Mouse (Mus musculus) erythroblast, embryonic 14.5 days (primary cell): Measurements from ENCODE around the gene Vwa3b. TPM values are rescaled to one million over a fixed set of nuclear protein-coding genes. Genes with fewer than 3 reads are reported as not detected.

Experiments
- H3K27me3 ChIP-seq: 2 replicates; pipeline ENCODE4 v1.6.1; 2012; ENCODE audit warnings: inconsistent platforms; ENCODE audit not compliant: control insufficient read depth
- H3K36me3 ChIP-seq: 2 replicates; pipeline ENCODE4 v1.6.1; 2012; ENCODE audit warnings: mild to moderate bottlenecking, inconsistent platforms; ENCODE audit not compliant: control insufficient read depth
- H3K4me1 ChIP-seq: 2 replicates; pipeline ENCODE4 v1.6.1; 2012; ENCODE audit warnings: inconsistent platforms; ENCODE audit not compliant: control insufficient read depth
- H3K4me3 ChIP-seq: replicated peaks from 2 replicates; pipeline ENCODE3; 2012; ENCODE audit warnings: moderate library complexity, mild to moderate bottlenecking, inconsistent platforms
- H3K9me3 ChIP-seq: 2 replicates; pipeline ENCODE4 v1.6.1; 2012; ENCODE audit warnings: low read length, inconsistent platforms, mixed read lengths; ENCODE audit not compliant: control insufficient read depth
- GATA1 ChIP-seq: IDR thresholded peaks from 2 replicates; pipeline ENCODE4 v1.6.1; 2012; ENCODE audit warnings: low read length, inconsistent platforms, mixed read lengths
- TAL1 ChIP-seq: IDR thresholded peaks from 3 replicates; pipeline ENCODE4 v1.6.1; 2012; ENCODE audit warnings: low read length, inconsistent platforms, mixed read lengths
- polyA plus RNA-seq: library from polyadenylated mRNA; stranded (reverse); fragments of >175 nt; gene quantifications from 2 replicates; pipeline ENCODE4 v1.2.3, GENCODE M21; 2012

Gene Vwa3b
- polyA plus RNA-seq, 1 experiment = not detected

GRCm38 (mm10) chr1:36988161-36988560, 38.2 kb upstream of the Vwa3b start:
- TF ChIP-seq GATA1 = no peak
- no peak for TF ChIP-seq TAL1
- H3K4me1 ChIP-seq = no peaks in the 10 kb centered on the region
- peaks cover 14% of the 10 kb centered on the region for H3K27me3 ChIP-seq
- no peaks in the 10 kb centered on the region for H3K36me3 ChIP-seq
- no peaks in the 10 kb centered on the region for H3K9me3 ChIP-seq
- no peak overlapping the region for H3K4me3 ChIP-seq

DNA sequence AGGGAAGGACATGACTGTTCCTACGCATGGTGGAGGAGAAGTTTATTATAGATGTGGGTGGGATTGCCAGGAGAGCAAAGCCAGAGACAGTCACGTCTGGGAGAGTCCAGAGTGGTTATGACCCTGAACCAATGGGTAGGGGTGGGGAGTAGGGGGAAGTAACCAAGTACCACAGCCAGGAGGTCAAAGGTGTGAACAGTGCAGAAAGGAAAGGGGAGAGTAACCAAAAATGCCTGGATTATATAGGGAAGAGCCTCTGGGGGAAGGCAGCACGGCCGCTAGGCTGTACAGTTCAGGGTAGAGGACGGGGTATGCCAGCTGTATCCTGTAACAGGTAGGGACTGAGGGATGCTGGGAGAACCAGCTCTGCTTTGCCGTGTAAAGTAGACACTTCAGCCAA, 37.8 kb upstream of the Vwa3b start:
- Histone ChIP-seq H3K9me3 (no peaks in the 10 kb centered on the region), H3K36me3 (no peaks in the 10 kb centered on the region), H3K4me1 (no peaks in the 10 kb centered on the region), H3K27me3 (peaks cover 14% of the 10 kb centered on the region), H3K4me3 (no peak overlapping the region)
- TF ChIP-seq TAL1 = no peak
- no peak for TF ChIP-seq GATA1

- no peaks in the 10 kb centered on the region for H3K36me3 ChIP-seq
- H3K4me1 ChIP-seq = no peaks in the 10 kb centered on the region
- no peaks in the 10 kb centered on the region for H3K9me3 ChIP-seq
- H3K4me3 ChIP-seq = no peak overlapping the region
- H3K27me3 ChIP-seq = no peaks in the 10 kb centered on the region
- TF ChIP-seq TAL1 (no peak), GATA1 (no peak)
Observed at GRCm38 (mm10) chr1:36994296-36994695, 32.1 kb upstream of the Vwa3b start.

DNA sequence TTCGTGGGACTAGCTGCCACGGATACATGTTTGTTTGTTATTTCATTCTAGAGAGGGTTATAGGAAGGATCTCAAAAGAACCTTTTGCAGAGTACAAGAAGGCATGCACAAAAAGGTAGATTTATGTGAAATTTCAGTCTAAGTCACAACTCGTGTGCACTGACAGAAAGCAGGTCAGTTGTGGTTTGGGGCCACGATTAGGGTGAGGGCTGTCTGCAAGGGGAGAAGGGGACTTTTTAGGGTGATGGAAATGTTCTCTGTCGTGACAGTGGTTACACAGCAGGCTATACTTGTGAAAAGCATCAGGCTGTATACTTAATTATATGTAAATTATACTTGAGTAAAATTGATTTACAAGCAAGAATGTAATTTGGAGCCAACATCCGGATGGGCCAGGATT, 30.6 kb upstream of the Vwa3b start:
- no peak for TF ChIP-seq GATA1
- no peak for TF ChIP-seq TAL1
- H3K27me3 ChIP-seq = no peaks in the 10 kb centered on the region
- H3K4me1 ChIP-seq = no peaks in the 10 kb centered on the region
- no peaks in the 10 kb centered on the region for H3K36me3 ChIP-seq
- H3K9me3 ChIP-seq = no peaks in the 10 kb centered on the region
- H3K4me3 ChIP-seq = no peak overlapping the region

DNA sequence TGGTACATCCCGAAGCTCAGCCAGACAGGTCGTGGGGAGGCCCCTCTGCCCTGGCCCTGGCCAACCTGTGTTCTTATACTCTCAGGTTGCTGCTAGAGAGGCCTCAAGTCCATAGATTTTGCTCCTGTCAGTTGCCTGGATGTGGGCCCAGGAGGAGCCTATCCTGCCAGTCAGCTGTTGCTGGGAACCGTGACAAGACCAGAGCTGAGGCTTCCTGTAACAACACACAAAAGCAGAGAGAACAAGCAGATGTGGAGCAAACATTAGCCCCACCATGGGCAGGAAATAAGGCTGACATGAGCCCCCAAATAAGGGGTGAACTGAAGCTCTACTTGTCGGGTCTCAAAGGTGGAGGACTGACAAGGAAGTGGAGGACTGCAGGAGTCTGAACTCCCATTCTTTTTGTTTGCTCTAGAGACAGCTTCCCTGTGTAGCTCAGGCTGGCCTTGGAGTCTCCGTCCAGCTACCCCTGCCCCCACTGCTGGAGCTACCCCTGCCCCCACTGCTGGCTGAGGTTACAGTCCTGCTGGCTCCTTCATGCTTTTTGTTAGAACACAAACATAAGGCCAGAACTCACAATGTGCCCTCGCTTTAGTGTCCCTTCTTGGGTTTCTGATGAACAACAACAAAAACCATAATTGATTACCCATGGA, 29.7 kb upstream of the Vwa3b start:
- no peak for TF ChIP-seq GATA1
- TF ChIP-seq TAL1 = no peak
- Histone ChIP-seq H3K36me3 (no peaks in the 10 kb centered on the region), H3K27me3 (no peaks in the 10 kb centered on the region), H3K4me1 (no peaks in the 10 kb centered on the region), H3K9me3 (no peaks in the 10 kb centered on the region), H3K4me3 (no peak overlapping the region)

DNA sequence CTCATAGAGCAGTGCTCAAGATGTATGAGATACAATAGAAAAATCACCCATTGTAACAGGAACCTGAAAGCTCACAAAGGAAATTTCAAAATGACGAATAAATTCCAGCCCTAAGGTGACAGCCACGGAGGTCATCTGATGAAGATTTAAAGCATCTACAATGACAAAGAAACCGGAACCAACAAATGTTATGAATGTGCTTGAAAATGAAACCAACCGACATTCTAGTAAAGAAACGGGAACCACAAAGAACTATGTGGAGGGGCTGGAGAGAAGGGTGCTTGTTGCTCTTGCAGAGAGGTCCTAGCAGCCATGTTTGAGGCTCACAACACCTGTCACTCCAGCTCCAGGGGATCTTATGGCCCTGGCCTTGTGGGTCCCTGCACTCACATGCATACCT, 26.1 kb upstream of the Vwa3b start:
- TF ChIP-seq GATA1 (no peak), TAL1 (no peak)
- Histone ChIP-seq H3K4me3 (no peak overlapping the region), H3K9me3 (no peaks in the 10 kb centered on the region), H3K36me3 (no peaks in the 10 kb centered on the region), H3K4me1 (no peaks in the 10 kb centered on the region), H3K27me3 (no peaks in the 10 kb centered on the region)

DNA sequence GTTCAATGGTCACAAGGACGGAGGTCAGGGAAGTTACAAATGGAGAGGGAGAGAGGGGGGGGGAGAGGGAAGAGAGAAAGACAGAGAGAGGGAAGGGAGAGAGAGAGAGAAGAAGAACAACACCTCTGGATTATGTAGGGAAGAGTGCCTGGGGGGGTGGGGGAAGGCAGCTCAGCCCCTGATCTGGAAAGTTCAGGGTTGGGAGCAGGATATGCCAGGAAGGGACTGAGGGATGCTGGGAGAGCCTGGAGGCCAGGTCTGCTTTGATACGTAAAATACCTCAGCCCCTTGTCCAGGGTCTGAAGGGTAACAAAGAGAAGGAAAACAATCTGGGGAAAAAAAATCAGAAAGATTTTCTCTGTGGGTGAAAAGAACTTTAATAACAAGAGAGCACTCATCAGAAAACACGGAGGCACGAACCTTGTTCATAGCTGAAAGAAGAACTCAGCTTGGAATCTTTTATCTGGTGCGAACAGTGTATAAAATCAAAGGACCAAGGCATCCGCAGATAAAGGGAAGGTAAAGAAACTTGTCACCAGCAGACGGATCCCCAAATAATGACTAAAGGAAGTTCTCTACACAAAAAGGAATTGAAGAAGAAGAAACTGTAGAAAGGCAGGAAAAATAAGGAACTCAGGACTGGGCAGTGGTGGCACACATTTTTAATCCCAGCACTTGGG, 24.6 kb upstream of the Vwa3b start:
- no peak for TF ChIP-seq TAL1
- Histone ChIP-seq H3K4me1 (no peaks in the 10 kb centered on the region), H3K27me3 (no peaks in the 10 kb centered on the region), H3K9me3 (no peaks in the 10 kb centered on the region), H3K4me3 (no peak overlapping the region), H3K36me3 (no peaks in the 10 kb centered on the region)

DNA sequence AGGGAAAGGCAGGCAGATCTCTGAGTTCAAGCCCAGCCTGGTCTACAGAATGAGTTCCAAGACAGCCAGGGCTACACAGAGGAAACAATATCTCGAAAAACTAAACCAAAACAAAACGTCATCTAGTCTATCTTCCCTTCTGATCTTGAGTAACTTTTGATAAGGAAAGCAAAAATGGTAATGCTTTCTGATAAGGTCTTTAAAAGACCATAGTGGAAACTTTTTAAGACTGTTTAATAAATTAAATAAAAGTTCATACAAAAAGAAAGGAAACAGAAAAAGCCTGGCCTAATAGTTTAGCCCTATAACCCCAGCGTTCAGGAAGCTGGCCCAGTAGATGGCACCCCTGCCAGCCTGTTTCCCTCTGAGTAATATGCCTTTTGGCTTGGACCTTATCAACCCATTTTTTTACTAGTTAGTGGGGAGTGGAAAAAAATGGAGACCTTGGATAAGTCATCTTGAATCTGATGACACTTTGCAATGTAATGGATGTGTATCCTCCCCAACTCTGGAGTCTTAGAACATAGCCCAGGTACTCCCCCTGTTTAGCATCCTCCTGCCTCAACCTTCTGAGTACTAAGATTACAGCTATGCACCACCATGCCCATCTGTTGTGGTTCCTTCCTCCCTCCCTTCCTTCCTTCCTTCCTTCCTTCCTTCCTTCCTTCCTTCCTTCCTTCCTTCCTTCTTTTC, 23.9 kb upstream of the Vwa3b start:
- TF ChIP-seq TAL1 (no peak), GATA1 (no peak)
- no peaks in the 10 kb centered on the region for H3K4me1 ChIP-seq
- no peak overlapping the region for H3K4me3 ChIP-seq
- H3K27me3 ChIP-seq = no peaks in the 10 kb centered on the region
- H3K9me3 ChIP-seq = no peaks in the 10 kb centered on the region
- H3K36me3 ChIP-seq = no peaks in the 10 kb centered on the region

GRCm38 (mm10) chr1:37004533-37004932, 21.9 kb upstream of the Vwa3b start:
- no peaks in the 10 kb centered on the region for H3K4me1 ChIP-seq
- no peaks in the 10 kb centered on the region for H3K36me3 ChIP-seq
- no peaks in the 10 kb centered on the region for H3K27me3 ChIP-seq
- no peaks in the 10 kb centered on the region for H3K9me3 ChIP-seq
- TF ChIP-seq TAL1 (no peak), GATA1 (no peak)
- no peak overlapping the region for H3K4me3 ChIP-seq
